Mouse (Mus musculus) adrenal gland, postnatal 25 days (tissue): ENCODE data around the gene Aamp. TPM values are rescaled to one million over a fixed set of nuclear protein-coding genes. Genes with fewer than 3 reads are reported as not detected.
A peak's percentile ranks its signal among the peaks of the same experiment; 100 is the strongest.
"Not testable (repeated sequence)": the region's sequence is repeated elsewhere in the genome, so short reads cannot be mapped to it uniquely, and the experiment has no call there.

Experiments
- DNase-seq: peaks from one replicate; pipeline ENCODE4 v3.0.0; 2021; ENCODE audit warnings: mixed read lengths
- total RNA-seq: library from RNA; stranded (reverse); gene quantifications from 2 replicates; pipeline ENCODE4 v1.2.3, GENCODE M21; 2021

Gene Aamp
- total RNA-seq, 1 experiment from 2014 or later: 183 TPM

DNA sequence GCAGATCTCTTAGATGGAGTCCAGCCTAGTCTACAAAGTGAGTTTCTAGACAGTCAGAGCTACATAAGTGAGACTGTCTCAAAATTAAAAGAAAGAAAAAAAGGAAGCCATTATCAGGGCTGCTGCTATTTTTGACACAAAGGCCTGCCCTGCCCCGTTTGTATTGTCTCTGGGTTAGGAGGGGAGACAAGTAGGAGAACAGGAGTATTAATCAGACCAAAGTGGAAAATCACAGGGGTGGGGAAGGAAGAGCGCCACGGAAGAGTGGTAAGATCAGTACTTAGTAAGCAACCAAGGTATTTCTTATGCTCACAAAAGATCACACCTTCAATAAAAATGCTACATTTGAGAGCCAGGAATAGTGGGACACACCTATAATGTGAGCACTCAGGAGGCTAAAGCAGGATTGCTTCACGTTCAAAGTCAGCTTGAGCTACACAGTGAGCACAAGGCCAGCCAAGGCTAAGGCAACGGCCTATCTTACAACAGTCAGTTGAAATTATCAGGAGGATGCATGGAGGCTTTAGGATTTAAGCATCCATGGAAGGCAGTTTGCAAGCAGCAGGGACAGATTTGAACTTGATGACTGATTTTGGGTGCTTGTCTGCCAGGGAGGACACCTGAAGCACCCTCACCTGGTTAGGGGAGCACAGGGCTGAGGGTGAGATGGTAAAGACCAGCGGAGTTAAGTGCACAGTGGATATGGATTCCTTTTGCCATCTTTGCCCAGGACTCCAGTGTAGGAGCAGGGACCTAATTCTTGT is 16.0 kb upstream of the Aamp start:
- DNase-seq: no peak

DNA sequence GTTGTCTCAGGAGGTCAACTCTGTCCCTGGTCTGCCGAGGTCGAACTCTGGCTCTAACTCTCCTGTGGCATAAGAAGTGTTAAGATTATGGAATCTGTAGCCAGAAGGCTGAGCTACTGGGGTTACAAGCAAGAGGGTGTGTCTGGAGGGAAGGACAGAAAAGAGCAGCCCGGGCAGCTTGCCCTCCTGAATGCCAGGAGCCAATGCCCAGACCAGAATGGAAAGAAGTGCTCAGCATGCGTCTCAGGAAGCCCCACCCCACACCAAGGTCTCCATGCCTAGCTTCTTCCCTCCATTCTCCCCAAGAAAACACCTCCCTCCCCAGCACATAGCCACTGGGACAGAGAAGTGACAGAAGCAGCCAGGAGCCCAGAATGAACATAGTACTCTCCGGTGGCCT is 14.5 kb upstream of the Aamp start:
- peak; percentile 56 for DNase-seq

- no peak for DNase-seq
Measured at GRCm38 (mm10) chr1:74298157-74298750, 13.7 kb upstream of the Aamp start.

- peak; percentile 74 for DNase-seq
Measured at GRCm38 (mm10) chr1:74297269-74297668, 12.7 kb upstream of the Aamp start.

- no peak for DNase-seq
Measured at GRCm38 (mm10) chr1:74296477-74296876, 11.9 kb upstream of the Aamp start.

DNA sequence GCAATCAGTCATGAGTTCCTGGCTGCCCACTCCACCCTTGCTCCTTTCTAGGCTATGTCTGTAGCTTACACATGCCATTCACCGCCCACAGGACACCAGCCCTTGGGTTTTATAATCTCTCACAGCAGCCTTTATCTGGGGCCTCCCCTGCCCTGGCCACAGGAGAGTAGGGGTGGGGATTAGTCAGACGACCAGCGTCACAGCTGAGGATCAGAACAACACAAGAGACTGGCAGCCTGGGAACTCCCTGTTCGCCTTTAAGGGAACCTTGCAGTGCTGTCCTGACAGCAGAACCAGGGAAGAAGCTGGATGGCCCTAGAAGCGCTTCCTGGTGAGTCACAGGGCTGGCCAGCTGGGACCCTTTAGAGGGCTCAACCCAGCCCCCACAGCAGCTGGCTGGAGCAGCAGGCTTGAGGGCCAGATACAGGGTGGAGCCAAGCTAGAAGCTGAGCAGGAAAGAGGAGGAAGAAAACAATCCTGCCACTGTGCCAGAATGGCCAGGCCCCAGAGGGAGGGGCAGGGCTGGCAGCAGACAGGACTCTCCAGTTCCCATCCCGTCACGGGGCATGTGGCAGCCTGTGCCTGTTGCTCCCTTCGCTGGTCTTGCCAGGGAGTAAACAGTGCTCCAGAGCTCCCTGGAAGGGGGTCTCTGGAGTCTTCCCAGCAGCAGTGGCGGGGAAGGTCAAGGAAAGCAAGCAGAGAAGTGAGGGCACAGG is 11.1 kb upstream of the Aamp start:
- DNase-seq: peak; percentile 85

- DNase-seq: no peak
Measured at GRCm38 (mm10) chr1:74294733-74295455, 10.4 kb upstream of the Aamp start.

DNA sequence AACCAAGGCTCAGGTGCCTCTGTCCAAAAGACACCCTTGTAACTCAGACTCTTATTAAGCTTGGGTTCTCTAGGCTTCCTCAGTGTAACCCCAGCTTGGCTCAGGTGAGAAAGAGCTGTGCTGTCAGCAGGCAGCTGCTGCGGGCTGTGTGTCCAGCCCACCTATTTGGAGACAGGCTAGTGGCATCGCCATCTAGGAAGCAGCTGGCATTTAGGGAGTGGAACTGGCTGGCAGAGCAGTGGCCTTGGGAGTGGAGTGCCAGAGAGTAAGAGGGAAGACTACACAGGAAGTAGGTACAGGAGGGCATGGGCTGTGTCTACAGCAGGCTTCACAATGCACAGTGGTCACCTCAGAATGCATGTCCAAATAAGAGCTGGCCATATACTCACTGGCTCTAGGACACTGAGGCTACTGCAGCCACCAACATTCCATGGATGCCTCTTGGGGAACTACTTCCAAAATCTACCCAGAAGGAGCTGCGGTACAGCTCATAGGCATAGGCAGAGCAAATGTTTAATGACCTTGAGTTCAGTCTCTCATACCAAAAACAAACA is 9.6 kb upstream of the Aamp start:
- DNase-seq: no peak

DNA sequence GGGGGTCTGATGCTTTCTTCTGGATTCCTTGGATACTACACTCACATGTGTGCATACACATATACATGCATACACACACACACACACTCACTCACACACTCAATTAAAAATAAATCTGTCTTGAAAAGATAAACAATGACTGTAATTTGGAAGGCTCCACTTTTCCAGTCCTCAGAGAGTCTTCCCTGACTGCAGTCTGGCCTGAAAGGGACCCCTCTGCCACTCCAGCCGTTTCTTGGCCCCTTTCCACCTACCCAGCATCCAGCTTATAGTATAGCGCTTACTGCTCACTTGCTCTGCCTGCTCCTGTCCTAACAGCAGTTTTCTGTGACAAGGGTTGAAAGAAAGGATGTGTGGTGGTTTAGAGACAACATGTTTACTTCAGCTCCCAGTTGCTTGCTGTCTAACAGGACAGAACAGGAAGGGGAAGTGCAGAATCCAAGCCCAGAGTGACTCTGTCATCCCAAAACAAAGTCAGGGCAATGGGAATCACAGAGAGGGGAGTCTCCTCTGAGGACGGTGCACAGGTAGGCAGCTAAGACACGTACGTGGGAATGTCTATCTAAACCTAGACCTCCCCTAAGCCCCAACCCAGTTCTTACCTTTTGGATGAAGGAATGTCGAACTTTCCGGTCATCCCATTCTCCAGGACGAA is 8.9 kb upstream of the Aamp start:
- no peak for DNase-seq

- DNase-seq: no peak
Measured at GRCm38 (mm10) chr1:74292331-74293020, 7.9 kb upstream of the Aamp start.

DNA sequence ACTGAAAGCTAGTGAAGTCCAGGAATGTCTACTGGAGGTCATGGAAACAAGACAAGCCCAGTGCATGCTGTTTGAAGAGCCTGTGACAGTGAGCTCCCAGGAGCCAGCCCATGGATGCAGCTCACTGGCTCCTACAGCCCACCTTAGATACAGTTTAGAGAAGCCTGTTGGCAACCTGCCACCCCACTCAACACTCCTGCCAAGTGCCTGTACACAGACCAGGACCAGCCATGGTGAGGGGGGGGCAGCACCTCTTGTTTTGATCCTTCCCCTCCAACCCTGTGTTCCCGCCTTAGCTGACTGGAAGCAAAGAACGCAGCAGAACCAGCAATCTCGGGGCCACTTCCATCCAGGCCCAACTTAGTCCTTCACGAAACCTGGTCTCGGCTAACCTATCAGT is 5.6 kb upstream of the Aamp start:
- DNase-seq: no peak

DNA sequence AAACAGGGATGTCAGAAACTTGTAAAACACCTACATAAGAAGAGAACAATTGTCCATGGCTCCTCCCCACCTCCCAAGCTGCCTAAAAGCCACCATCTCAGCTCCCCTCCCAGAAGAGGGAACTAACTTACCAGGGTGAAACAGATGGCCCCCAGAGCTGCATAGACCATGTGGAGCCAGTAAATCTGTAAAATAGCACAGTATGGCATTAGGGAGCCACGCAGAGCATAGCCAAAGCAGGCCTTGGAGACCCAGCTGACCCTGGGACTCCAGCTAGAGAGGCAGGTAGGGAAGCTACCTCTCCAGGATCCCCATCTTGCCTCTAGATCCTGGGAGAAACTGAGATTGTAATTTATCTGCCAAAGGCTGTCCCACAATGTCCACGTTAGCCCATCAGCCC is 5.2 kb upstream of the Aamp start:
- DNase-seq: no peak

DNA sequence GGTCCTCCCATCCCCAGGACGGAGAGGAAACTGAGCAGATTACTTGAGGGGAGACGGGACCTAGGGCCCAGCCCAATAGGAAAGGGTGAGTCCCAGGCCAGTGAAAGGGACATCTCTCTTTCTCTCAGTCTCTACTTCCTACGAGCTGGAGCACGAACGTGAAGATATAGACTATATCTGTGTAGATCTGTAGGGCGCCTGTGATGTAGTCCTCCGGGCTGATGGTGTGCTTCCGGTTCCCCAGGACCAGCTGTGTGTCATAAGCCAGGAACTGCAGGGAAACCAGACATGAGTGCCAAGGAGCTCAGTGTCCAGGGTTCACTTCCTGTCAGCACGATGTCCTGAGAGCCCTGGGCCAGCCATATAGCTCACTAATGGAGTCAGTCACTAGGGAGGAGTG is 4.7 kb upstream of the Aamp start:
- no peak for DNase-seq

DNA sequence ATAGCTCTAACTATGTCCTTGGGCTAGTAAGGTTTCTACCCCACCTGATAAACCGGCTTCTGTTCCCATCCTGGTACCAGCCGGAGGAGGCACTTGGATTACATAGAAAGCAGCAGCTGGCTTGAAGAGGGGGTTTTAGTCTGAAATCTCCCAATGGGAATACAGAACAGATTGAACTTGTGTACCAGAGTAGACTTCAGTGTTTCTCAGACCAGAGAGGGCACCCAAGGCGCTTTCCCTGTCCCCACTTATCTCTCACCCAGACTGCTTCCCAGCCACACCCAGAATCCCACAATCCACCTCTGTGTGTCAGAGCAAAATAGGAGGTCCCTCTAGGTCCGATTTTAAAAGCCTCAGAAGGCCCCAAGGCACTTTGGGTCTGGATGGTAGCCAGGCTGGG is 3.8 kb upstream of the Aamp start:
- DNase-seq: no peak

GRCm38 (mm10) chr1:74286869-74287607 is 2.5 kb upstream of the Aamp start:
- not testable (repeated sequence) for DNase-seq

DNA sequence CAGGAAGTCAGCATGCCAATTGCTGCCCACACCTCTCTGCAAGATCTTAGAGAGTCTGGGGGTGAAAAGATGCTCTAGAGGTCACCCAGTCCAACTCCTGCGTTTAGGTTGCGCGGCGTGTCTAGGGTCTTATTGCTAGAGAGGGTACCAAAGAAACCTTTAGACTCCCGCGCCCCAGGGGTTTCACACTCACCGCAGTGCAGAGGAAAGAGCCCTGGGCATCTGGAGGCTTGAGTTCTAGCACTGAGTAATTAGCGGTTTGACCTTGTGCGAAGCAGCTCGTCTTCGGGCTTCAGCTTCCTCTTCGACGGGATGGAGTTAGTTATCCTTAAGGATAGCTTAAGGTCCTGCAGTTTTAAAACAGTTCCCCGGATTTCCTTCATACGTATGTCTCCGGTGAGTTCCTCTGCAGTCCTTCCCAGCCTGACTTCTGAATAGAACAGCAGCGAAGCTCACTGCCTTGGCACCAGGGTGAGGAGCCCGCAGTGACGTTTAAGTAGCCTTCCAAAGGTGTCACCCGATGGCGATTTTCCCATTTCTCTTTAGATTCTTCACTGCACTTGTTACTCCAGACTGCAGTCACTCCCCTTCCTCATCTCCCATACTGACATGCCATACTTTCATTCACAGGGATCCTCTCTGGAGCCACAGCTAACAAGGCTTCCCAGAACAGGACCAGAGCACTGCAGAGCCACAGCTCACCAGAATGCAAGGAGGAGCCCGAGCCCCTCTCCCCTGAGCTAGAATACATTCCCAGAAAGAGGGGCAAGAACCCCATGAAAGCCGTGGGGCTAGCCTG is 873 bp upstream of the Aamp start:
- no peak for DNase-seq

GRCm38 (mm10) chr1:74283686-74284463 is 663 bp downstream of the Aamp start:
- DNase-seq: peak; percentile 58

DNA sequence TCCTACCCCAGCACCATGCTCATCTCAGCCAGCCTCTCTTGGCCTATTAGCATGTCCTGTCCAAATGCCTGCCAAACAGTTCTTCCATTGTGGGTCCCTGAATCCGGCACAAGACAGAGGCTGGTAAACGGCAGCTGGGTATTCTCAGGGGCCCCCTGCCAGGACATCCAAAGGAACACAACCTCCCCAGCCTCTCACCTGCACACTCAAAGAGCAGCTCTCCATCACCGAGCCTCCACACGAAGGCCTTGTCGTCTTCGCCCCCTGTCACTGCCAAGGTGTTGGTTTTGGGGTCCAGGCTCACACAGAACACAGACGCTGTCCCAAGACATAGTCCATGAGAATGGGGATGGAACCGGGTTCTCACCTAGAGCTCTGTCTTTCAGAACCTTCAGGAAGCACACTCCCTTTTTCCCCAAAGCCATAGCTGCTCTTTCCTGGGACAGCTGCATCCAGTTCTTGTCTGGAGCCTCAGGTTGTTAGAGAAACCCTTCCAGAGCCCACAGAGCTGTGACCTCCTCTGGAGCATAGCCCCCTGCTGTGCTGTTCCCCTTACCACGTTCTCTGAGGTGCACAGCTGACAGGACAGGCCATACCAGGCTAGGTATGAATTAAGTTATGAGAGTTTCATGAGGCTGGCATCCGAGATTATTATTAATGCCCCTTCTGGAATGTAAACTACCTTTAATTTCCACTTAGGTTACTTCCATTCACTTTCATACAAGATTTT is 1.5 kb downstream of the Aamp start:
- no peak for DNase-seq
